Mouse (Mus musculus): ENCODE measurements around the gene Kat6b. TPM values are rescaled to one million over a fixed set of nuclear protein-coding genes. Genes with fewer than 3 reads are reported as not detected.

Kat6b gene
- total and polyA plus RNA-seq, 3 experiments, result 2.3 to 10.9 (median 8.0) TPM

DNA sequence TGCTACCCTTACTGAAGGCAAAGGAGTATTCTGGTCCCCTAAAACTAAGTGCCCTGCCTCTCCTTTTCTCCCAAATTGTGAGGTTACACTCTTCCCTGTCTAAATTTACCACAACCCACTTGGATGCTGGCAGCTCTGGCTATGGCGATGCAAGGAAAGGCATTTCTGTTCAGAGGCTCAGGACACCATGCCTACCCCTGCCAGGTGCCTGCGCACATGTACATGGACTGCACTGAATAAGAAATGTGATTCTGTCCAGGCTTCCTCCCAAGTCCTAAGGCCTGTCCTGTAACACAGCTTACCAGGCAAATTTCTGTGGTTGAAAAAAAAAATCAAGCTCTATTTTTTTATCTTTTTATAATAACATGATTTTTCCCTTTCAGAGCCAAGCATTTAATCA, 195.0 kb downstream of the Kat6b start:
- no peak for DNase-seq (ENCODE audit: extremely low read depth)
- no peaks in the 10 kb centered on the region for H3K9me3 ChIP-seq (replicated peaks; ENCODE audit: low read length)
- no peak overlapping the region for H3K27ac ChIP-seq (ENCODE audit: insufficient read depth, low read depth)
- H3K9ac ChIP-seq (ENCODE audit: insufficient read depth, low read depth), result no peak overlapping the region
- in situ Hi-C loops (cut with MboI; ENCODE audit: low pct_ligation_motif_present, low pct_unique_long_range_greater_than_20kb, low sequenced_read_pairs), result no loop called here
- no peaks in the 10 kb centered on the region for H3K79me2 ChIP-seq (replicated peaks; ENCODE audit: control insufficient read depth, extremely low read depth, insufficient read depth, poor library complexity, severe bottlenecking)
- no peaks in the 10 kb centered on the region for H3K27me3 ChIP-seq (replicated peaks)
- dilution Hi-C loops (cut with MboI; ENCODE audit: extremely low pct_ligation_motif_present, extremely low pct_unique_long_range_greater_than_20kb, low sequenced_read_pairs), result no loop called here
- H3K36me3 ChIP-seq (replicated peaks in 1 of 2; ENCODE audit: control insufficient read depth in 1 of 2, insufficient read depth in 1 of 2, low read length in 1 of 2), result peaks cover 0 to 2% of the 10 kb centered on the region in 2 experiments
- H3K4me2 ChIP-seq (ENCODE audit: insufficient read depth, low read depth, poor library complexity, severe bottlenecking), result no peak overlapping the region
- peaks cover 3 to 21% of the 10 kb centered on the region in 2 experiments; a peak in 3 of 4 replicates for H3K4me1 ChIP-seq (ENCODE audit: control insufficient read depth in 1 of 2, insufficient read depth in 2 of 2)
- TF ChIP-seq ETS1 (conservative IDR thresholded peaks at IDR 0.05; ENCODE audit: low read depth, low read length) (no peak), CTCF (conservative IDR thresholded peaks at IDR 0.05 in 1 of 2, IDR thresholded peaks at IDR 0.05 in 1 of 2; ENCODE audit: low read depth in 2 of 2, low read length in 2 of 2) (no peak), CHD1 (IDR thresholded peaks at IDR 0.05; ENCODE audit: low read depth, low read length) (no peak), ELF1 (IDR thresholded peaks at IDR 0.05; ENCODE audit: low read depth, low read length) (no peak), ZMIZ1 (IDR thresholded peaks at IDR 0.05; ENCODE audit: low read depth, low read length) (no peak), MXI1 (IDR thresholded peaks at IDR 0.05; ENCODE audit: low read depth, low read length) (no peak), USF1 (IDR thresholded peaks at IDR 0.05; ENCODE audit: low read depth, low read length) (no peak), RAD21 (IDR thresholded peaks at IDR 0.05; ENCODE audit: low read depth, low read length) (no peak), MEF2A (IDR thresholded peaks at IDR 0.05; ENCODE audit: borderline replicate concordance, low read depth, low read length) (no peak), MAZ (IDR thresholded peaks at IDR 0.05; ENCODE audit: low read depth, low read length) (no peak), IRF4 (IDR thresholded peaks at IDR 0.05; ENCODE audit: low read depth, low read length) (no peak), NELFE (IDR thresholded peaks at IDR 0.05; ENCODE audit: low read depth, low read length) (no peak)
- no peak overlapping the region for H3K4me3 ChIP-seq (replicated peaks in 1 of 3; ENCODE audit: low read depth in 2 of 3, low read length in 2 of 3, poor library complexity in 1 of 3)

DNA sequence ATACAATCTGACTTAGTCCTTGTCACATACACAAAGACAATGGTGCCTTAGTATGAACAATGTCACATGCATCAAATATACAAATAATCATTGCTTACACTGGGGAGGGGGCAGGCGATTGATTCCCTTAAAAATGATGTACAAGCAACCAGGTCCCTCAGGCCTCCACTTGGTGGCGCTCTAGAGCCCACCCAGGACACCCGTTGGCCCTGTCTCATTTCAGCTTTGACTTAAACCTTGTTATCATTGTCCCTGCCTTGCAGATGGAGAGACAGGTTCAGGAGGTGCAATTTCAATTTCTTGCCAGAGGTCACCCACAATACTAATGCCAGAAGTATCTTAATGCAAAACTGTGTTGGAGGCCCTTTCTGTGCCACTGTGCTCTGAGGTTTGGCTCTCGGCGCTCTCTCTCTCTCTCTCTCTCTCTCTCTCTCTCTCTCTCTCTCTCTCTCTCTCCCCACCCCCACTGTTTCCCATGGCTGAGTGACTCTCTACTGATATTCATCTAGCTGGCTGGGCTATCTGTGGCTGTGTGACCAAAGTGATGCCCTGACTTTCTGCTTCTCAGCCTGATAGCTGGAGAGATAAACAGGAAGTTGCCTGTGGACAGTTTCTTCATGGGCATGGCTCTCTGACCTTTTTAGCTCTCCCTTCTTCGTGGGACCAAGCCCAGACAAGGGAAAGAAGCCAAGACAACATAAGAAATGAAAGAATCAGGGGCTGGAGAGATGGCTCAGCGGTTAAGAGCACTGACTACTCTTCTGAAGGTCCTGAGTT, 197.5 kb downstream of the Kat6b start:
- no peak overlapping the region for H3K4me3 ChIP-seq (replicated peaks in 1 of 3; ENCODE audit: low read depth in 2 of 3, low read length in 2 of 3, poor library complexity in 1 of 3)
- no peaks in the 10 kb centered on the region for H3K9me3 ChIP-seq (replicated peaks; ENCODE audit: low read length)
- H3K79me2 ChIP-seq (replicated peaks; ENCODE audit: control insufficient read depth, extremely low read depth, insufficient read depth, poor library complexity, severe bottlenecking), result no peaks in the 10 kb centered on the region
- H3K36me3 ChIP-seq (replicated peaks in 1 of 2; ENCODE audit: control insufficient read depth in 1 of 2, insufficient read depth in 1 of 2, low read length in 1 of 2), result no peaks in the 10 kb centered on the region
- no peak overlapping the region for H3K4me2 ChIP-seq (ENCODE audit: insufficient read depth, low read depth, poor library complexity, severe bottlenecking)
- no peaks in the 10 kb centered on the region for H3K27me3 ChIP-seq (replicated peaks)
- H3K4me1 ChIP-seq (ENCODE audit: control insufficient read depth in 1 of 2, insufficient read depth in 2 of 2), result peaks cover 3 to 27% of the 10 kb centered on the region in 2 experiments; a peak in 3 of 4 replicates
- TF ChIP-seq MAX (IDR thresholded peaks at IDR 0.05; ENCODE audit: low read length) (no peak), RAD21 (IDR thresholded peaks at IDR 0.05; ENCODE audit: low read depth, low read length) (peak; percentile 50), TCF12 (IDR thresholded peaks at IDR 0.05; ENCODE audit: low read depth, low read length) (no peak), KAT2A (IDR thresholded peaks at IDR 0.05; ENCODE audit: insufficient replicate concordance, low read length) (no peak), IRF4 (IDR thresholded peaks at IDR 0.05; ENCODE audit: low read depth, low read length) (no peak), SMC3 (IDR thresholded peaks at IDR 0.05; ENCODE audit: low read depth, low read length) (peak; percentile 81), CTCF (conservative IDR thresholded peaks at IDR 0.05 in 1 of 2, IDR thresholded peaks at IDR 0.05 in 1 of 2; ENCODE audit: low read depth in 2 of 2, low read length in 2 of 2) (peak; percentile 78 to 86)
- in situ Hi-C loops (cut with MboI; ENCODE audit: low pct_ligation_motif_present, low pct_unique_long_range_greater_than_20kb, low sequenced_read_pairs), result no loop called here
- H3K9ac ChIP-seq (ENCODE audit: insufficient read depth, low read depth), result no peak overlapping the region
- H3K27ac ChIP-seq (ENCODE audit: insufficient read depth, low read depth), result no peak overlapping the region
- dilution Hi-C loops (cut with MboI; ENCODE audit: extremely low pct_ligation_motif_present, extremely low pct_unique_long_range_greater_than_20kb, low sequenced_read_pairs), result no loop called here
- peak; percentile 73 for DNase-seq (ENCODE audit: extremely low read depth)

Data from CH12.LX (cell line).